Mouse (Mus musculus): ENCODE measurements at regions not wholly inside any gene's neighbourhood (a gene's known extent, or its start where the extent isn't known, plus 50 kb on each side); places are given as distances from the start of the nearest gene placed in this dataset.
"Not testable (repeated sequence)": the region's sequence is repeated elsewhere in the genome, so short reads cannot be mapped to it uniquely, and the experiment has no call there.

DNA sequence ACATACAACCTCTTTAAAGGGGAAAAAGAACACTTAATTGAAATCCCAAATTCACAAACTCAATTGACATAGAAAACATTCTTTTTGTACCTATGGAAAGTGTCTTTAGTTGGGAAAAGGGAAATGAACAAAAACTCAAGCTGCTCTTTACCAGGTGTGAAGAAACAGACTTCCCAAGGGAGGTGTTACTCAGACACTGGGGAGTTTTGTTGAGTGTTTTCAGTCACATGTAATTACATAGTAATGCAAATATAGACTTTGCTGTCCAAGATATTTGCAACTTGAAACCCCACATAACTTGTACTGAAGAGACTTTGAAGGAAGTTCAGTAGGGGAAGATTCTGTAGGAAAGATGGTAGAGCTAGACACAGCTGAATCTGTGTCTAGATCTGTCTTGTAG is 547.7 kb upstream of the Zfp960 start:
- DNase-seq (ENCODE audit: low spot score in 2 of 2) = no peak

DNA sequence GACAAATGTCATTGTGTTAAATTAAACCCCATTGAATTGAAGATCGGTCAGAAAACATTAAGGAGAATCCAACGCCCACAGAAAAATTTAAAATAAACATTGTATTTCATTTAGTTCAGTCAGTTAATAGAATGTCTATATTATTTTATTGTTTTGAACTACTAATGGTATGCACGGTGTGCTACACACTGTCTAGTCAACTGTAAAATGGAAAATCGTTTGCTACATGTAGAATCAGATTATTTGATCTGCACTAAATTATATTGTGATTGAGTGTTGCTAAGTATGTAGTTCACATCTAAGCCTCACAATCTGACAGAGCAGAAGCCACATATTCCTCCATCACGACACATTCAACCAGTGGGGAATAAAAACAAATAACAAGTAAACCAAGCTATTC is 570.0 kb upstream of the Zfp960 start:
- DNase-seq (ENCODE audit: low spot score in 2 of 2) = no peak

DNA sequence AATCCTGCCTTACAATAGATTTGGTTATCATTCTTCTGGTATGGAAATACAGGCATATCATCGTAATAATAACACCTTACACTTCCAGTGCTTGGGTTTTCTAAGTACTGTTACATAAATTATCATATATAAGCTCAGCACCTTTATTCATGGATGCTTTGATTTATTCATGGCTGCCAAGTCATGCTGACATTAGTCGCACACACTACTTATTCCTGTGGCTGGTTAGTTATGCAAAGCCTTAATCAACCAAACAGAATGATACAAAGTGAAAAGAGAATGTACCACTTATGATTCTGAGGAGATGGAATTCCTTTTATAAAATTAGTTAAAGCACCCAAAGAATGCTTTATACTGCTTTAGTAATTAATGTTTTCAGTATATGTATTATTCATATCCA is 570.4 kb upstream of the Zfp960 start:
- DNase-seq (ENCODE audit: low spot score in 2 of 2) = no peak

DNA sequence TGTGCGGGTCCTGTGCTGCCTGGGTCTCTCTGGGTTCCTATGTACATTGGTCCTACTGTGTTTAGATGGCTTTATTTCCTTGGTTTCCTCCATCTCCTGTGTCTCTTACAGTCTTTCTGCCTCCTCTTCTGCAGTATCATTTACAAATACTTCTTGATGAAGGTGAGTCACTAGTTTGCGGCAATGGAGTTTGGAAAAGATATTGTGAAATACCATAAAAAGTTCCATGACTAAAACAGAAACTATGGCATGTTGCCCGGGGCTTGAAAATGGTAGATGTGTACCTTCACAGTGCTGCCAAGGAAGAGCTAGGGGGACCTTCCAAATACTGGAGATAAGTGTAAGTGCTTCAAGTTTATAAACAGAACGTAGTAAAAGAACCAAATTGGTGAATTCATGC is 571.4 kb upstream of the Zfp960 start:
- DNase-seq (ENCODE audit: low spot score in 2 of 2) = no peak

DNA sequence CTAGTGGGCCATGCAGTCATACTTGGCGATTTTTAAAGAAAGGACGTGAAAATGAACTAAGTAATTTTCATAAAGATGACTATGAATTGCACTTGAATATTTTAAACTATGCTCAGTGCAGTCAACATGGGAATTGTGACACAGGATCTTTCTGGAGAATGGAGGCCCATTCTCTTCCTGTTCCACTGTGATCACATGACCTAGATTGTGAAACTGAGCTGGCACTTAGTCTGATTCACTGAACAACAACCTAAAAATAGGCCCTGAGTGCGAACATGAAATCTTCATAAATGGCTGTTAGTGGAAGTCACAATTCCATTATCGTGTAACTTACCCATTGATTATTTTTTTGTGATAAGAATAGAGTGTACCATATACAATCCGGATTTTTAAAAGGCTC is 577.6 kb upstream of the Zfp960 start:
- no peak for DNase-seq (ENCODE audit: low spot score in 2 of 2)

DNA sequence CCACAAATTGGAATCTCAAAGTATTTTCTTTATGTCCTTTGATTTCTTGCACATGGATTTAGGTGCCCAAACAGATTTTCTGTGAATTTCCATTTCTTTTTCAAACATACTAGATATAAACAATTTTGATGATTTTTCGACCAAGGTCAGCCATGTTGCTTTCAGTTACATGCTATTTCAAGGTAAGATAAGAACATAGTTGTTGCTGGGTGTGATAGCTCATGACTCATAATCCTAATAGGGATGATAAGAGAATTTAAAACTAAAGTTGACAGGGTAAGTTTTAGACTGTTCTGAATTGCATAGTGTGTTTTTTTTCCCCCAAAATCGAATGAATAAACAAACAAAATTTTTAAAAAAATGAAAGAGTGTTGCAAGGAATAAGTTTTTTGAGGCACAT is 579.9 kb upstream of the Zfp960 start:
- no peak for DNase-seq (ENCODE audit: low spot score in 2 of 2)

DNA sequence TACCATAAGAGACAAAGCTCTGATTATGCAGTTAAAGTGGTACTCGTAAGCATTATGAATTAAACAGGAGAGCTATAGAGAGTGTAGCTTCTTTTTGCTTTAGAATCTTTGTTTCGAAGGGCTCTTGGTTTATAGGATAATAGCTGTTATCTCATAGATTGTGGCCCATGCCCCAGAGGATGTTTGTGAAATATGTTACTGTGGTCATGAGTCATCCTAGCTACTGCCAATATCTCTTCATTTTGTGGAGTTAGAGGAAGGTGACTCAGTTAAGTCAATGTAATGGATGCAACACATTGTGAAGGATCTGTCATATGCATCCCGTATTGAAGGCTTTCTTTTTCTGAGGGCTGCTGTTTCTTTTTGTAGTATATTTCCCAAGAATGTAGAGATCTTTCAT is 582.2 kb upstream of the Zfp960 start:
- no peak for DNase-seq (ENCODE audit: low spot score in 2 of 2)

DNA sequence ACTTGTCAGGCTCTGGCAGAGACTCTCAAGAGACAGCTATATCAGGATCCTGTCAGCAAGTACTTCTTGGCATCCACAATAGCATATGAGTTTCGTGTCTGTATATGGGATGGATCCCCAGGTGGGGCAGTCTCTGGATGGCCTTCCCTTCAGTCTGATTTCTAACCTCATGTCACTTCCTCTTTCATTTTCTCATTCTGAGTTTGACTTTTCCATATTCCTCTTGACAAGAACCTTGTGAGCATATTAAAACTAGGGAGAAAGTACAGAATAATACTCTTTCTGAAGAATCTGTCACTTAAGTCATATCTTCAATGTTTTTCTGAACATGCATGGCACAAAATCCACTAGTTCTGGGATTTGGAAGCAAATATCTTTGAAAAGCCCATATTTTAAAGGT is 583.3 kb upstream of the Zfp960 start:
- DNase-seq (ENCODE audit: low spot score in 2 of 2) = no peak

DNA sequence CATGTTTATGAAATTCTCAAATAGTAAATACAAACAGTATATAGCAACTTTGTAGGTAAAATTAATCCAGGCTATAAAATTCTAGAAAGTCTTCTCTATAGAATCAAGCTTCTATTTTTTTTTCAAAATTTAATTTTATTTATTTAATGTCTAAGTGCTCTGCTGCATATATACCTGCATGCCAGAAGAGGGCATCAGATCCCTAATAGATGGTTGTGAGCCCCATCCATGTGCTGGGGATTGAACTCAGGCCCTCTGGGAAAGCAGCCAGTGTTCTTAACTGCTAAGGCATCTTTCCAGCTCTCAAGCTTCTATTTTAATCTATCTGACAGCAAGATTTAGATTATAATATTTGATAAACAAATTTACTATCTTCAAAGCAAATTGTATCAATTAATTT is 602.7 kb upstream of the Zfp960 start:
- no peak for DNase-seq (ENCODE audit: low spot score in 2 of 2)

DNA sequence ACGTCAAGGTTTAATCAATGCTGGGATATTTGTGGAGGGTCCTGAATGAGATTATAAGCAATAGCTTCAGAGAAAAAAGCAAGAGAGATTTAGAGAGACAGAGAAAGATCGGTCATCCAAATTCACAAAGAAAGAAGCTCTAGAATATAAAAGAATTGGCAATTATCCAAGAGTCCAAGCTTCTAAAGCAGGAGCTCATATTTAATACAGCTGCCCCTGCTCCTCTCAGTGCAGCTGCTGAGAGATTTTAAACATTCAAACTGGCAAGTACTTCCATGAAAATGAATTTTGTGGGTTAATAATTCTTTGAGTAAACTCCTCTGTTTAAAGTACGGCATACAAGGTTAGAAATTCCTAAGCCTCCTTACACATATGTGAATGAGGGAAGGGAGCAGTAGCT is 610.8 kb upstream of the Zfp960 start:
- no peak for DNase-seq (ENCODE audit: low spot score in 2 of 2)

DNA sequence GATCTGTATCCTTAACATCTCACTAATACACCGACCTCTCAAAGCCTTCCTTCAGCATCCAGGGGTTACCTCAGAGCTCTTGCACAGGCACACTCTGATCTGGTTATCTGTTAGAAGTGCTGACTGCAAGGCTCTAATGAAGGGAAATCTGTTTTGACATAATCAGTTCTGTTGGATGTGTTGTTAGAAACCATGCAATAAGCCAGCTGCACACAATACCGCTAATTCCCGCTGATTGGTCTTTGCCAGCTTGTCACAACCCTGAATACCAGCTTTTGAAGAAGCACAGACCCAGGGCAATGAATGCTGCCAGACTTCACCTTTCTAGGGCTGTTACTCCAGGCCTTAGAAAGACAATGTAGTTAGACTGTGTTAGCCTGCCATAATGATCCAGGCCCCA is 613.7 kb upstream of the Rgmb start:
- DNase-seq (ENCODE audit: low spot score in 2 of 2) = no peak

DNA sequence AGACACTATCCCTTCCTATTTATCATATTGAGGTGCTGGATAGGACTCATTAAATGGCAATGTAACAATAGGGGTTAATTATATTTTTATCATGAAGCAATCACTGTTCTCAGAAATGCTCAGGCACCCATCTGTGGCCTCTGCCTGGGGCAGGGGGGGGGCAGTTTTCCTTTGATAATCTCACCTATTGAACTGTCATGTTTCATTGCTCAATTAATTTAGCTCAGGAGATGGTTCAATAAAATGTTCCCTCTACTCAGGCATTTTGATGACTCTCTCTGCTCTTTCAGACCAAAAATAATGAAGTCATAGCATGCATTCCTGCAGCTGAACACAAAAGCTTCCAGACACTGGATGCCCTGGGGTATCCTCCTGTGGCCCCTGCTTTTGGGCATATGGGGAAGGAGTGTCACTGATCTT is 564.4 kb upstream of the Rgmb start:
- no peak for DNase-seq (ENCODE audit: low spot score in 2 of 2)

DNA sequence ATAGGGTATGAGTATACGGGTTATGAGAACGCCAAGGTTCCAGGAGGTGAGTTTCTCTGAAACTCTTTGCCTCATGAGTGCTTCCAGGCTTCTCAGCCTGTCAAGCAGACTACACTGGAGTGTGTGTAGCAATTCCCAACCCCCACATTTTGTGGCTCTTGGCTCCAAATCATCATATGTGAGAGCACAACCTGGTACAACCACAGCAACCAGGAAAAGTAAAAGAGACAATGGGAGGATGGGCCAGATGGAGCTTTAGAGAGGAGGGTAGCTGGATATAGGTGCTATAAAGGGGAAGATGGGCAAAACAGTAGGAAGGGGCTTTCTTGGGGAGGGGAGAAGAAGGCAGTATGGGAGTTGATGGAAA is 544.0 kb upstream of the Rgmb start:
- DNase-seq (ENCODE audit: low spot score in 2 of 2) = not testable (repeated sequence)

DNA sequence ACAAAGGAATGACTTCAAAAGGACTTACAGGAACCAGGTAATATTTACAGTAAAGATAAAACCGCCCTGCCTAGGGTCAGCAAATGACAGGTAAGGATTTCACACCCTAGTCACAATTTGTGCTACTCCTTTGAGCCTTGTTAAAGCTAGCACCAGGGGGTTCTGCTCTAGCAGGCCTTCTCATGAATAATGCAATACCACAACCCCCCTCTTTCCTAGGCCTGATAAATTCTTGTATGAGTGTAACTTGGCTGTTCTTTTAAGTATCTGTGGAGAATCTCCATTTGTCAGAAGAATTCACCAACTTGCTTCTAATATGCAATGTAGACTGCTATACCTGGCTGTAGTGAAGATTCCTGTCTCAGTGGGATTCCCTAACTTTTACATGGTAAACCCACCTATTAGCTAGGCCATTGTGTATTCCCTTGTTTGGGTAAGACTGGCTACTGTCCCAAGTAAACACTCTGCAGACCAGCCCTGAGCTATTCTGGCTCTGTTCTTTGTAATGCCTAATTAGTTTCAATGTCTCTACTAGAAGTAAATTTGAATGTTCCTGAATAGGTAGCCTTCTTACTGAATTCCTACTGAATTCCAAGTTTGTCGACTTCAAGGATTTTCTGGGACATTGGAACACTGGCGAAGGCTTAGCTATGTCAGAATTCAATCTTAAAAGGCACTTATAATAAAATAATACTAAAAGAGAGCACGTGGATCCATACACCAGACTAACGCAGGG is 543.4 kb upstream of the Rgmb start:
- not testable (repeated sequence) for DNase-seq (ENCODE audit: low spot score in 2 of 2)

DNA sequence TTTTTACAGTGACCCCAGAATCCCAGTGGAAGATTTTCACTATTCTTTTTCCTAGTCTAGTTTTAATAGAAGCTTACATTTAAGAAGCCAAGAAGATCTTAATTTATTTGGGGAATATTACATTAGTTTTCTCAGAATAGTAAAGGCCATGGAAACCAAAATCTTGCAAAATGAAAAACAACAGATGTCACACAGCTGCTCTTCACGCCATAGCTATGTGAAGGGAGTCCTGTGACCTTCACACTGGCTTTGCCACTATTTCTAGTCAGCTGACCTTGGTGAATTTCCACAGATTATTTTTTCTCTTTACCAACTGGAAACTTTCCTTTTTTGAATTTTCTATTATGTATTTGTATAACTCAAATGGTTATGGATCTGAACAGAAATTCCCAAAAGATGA is 542.1 kb upstream of the Rgmb start:
- DNase-seq (ENCODE audit: low spot score in 2 of 2) = no peak

DNA sequence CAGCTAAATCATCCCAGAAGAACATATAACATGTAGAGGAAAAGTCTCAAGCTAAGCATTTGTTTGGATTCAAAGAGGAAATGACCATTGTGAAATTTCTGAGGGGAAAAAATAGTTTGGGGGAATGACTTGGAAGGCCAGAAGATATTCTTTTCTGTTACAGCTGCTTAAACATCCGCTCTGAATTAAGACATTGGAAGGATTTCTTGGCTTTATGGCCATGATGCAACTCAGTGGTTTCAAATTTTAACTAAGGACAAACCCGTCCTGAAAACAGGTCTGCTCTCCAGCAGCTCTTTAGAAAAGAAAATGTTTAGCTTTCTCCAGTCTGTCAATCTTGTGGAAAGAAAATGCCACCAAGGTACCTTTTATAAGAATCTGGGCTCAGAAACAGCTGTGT is 513.2 kb upstream of the Rgmb start:
- no peak for DNase-seq (ENCODE audit: low spot score in 2 of 2)

DNA sequence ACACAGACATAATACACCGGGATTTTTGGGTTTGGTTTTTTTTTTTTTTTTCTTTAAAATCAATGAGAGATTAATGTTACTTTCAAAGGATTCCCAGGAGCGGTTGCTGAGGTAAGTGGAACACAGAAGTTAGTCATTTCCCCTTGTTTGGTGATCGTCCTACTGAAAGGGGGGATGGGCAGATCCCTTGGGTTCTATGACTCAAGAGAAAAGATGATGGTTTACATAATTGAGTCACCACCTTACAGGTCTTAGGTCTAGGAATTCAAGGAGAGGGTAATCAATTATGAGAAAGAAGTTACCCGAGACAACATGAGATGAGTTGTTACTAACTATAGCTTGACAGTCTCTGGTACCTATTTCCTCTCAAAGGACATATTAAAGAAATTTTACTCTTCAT is 511.9 kb upstream of the Rgmb start:
- no peak for DNase-seq (ENCODE audit: low spot score in 2 of 2)

DNA sequence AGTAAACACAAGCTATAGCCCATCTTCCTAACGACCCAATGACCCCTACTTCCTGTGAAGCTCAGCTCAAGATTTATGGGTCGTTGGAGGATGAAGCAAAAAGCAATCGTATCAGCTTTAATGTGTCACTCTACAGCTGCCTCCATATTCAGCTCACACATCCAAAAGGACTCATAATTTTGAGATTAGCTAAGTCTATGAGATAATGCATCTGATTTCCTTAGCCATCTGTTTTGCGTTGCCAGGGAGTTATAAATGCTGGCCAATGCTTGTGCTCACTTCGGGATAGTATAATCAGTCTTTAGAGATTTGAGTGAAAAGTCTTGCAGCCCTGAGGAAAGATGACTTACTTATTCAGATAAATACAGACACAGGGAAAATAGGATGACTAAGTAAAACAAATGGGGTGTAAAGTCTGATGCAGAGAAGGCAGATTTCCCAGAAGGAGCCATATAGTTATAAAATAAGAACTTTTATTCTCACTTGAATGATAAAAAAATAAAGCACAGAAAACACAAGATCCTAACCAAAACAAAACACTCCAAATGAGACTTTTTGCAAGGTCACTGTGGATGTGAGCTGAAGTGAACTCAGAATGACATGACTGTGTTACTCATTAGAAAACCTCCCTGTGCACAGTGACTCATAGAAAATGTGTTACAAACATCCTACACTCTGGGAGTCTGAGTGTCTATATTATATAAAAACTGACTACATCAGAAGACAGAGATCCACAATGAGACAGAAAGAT is 509.1 kb upstream of the Rgmb start:
- peak in 1 of 2 experiments; percentile 7 for DNase-seq (ENCODE audit: low spot score in 2 of 2)

DNA sequence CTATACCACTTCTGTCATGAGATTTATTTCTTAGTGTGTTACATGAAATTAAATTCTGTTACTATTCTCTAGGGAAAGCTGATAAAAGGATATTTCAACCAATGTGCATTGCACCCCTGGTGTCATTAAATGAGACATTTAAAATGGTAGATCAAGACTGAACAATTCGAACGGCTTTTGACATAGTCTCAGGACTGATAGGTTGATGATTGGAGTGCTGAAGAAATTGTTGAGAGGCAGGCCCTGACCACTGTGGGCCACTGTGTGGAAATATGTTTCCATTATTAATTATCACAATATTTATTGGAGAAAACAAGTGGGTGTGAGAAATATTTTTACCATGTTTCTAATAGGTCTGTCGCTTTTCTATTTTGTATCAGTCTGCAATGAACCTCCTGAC is 481.1 kb upstream of the Rgmb start:
- DNase-seq (ENCODE audit: low spot score in 2 of 2) = no peak

DNA sequence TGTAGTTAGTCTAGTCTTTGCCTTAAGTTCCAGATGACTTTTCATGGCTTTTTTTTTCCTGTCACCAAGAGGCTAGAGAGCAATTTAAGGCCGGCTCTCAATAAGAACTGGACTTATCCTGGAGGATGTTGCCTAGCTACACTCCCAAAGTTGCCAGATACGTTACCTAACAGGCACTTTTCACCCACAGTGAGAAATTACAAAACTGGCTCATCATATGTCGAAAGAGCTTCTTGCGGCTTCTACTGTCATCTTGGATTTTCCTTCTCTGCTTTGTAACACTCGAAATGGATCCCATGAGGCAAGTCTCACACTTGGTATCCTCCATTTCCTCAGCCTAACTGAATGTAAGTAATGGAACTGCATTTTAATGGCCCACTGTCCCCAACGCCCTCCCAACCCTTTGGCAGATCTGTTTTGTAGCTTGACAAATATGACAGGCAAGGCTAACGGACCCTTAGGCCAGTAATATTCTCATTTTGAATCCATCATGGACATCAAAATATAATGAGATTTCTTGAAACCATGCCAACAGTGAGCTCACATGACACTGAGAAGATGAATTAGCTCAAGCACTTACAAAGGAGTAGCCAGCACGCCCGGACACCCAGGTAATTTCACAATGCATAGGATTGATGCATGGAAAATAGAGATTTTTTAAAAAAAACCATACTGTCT is 480.5 kb upstream of the Rgmb start:
- no peak for DNase-seq (ENCODE audit: low spot score in 2 of 2)

DNA sequence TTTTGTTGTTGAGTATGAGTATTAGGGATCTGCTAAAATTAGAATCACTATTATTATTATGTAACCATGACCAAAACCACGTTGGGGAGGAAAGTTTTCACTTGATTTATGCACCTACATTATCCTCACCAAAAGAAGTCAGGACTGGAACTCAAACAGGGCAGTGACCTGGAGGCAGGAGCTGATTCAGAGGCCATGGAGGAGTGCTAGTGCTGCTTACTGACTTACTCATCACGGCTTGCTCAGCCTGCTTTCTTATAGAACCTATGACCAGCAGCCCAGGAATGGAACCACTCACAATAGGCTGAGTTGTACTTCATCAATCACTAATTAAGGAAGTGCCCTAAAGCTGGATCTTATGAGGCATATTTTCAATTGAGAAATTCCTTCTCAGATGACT is 470.9 kb upstream of the Rgmb start:
- DNase-seq (ENCODE audit: low spot score in 2 of 2) = no peak

DNA sequence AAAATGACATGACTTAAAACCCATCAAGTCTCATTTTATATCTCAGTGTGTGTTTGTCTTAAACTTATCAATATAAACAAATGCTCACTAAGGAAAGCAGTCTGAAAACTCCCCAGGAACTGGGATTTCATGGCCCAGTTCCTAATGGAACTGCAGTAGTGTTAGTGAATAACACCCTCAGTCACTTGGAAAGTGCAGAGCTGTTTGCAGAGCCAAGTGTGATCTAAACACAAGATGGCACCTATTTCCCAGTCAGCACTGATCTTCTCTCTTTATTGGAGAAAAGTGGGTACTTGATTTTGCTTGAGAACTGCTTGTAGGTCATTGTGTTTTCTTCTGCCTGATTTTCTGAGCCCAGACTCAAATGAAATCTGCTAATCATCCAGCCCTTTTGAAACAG is 467.7 kb upstream of the Rgmb start:
- DNase-seq (ENCODE audit: low spot score in 2 of 2) = no peak

All from left cerebral cortex, adult 18-20 months (tissue).